Mouse (Mus musculus): Measurements from ENCODE around the gene Vkorc1.

DNA sequence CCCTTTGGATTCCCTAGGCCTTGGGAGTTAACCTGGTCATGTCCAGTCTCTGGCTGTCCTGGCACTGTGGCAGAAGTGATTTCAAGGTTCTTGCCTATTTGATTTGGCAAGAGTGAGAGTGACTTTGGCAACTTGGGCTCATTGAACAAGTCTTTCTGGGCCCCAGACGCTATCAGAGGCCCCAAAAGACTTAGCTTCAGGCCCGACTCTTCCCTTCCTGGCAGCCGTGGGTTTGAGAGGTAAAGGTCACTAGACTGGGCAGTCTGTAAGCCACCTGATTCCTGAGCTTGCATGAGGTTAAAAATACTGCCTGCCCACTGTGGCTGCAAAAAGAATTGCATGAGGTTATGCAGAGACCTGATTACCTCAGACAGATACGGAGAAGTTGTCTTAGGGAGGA is 13.2 kb upstream of the Vkorc1 start:
- no peak for TF ChIP-seq CTCF (IDR thresholded peaks at IDR 0.05 in 2 of 3, conservative IDR thresholded peaks at IDR 0.05 in 1 of 3; ENCODE audit: control insufficient read depth in 1 of 3, insufficient read depth in 1 of 3, low read depth in 2 of 3, low read length in 3 of 3, poor library complexity in 1 of 3, severe bottlenecking in 1 of 3)
- no peak for TF ChIP-seq SMC3 (IDR thresholded peaks at IDR 0.05; ENCODE audit: low read depth, low read length)
- no peak for TF ChIP-seq MAX (IDR thresholded peaks at IDR 0.05; ENCODE audit: low read length)
- no peak for TF ChIP-seq POLR2A (IDR thresholded peaks at IDR 0.05; ENCODE audit: control insufficient read depth in 1 of 2, insufficient read depth in 1 of 2, low read depth in 1 of 2, low read length in 2 of 2, poor library complexity in 1 of 2)
- TF ChIP-seq NRF1 (IDR thresholded peaks at IDR 0.05; ENCODE audit: insufficient read depth, low read depth, low read length, poor library complexity, severe bottlenecking): no peak
- TF ChIP-seq MAZ (IDR thresholded peaks at IDR 0.05; ENCODE audit: low read depth, low read length): no peak
- TF ChIP-seq GATA1 (IDR thresholded peaks at IDR 0.05; ENCODE audit: low read depth, low read length): no peak
- no peak for TF ChIP-seq CHD1 (IDR thresholded peaks at IDR 0.05; ENCODE audit: low read depth, low read length)
- no peak for TF ChIP-seq ZC3H11A (IDR thresholded peaks at IDR 0.05; ENCODE audit: low read depth, low read length)
- TF ChIP-seq TCF12 (IDR thresholded peaks at IDR 0.05; ENCODE audit: low read depth, low read length): no peak
